Mouse (Mus musculus) kidney, adult 9 months (tissue): ENCODE measurements around the gene Cdk12.
"Not testable (repeated sequence)": the region's sequence is repeated elsewhere in the genome, so short reads cannot be mapped to it uniquely, and the experiment has no call there.

ENCODE experiments used
- DNase-seq: peaks from one replicate; pipeline ENCODE4 v3.0.0; 2022

The Cdk12 gene

GRCm38 (mm10) chr11:98202641-98203350, at the start of gene Cdk12:
Gene Cdk12, plus strand, starts transcription at chr11:98203059.
- DNase-seq: peak; percentile 98

GRCm38 (mm10) chr11:98155094-98155493, 47.8 kb upstream of the Cdk12 start:
- DNase-seq: no peak

GRCm38 (mm10) chr11:98168400-98168799, 34.5 kb upstream of the Cdk12 start:
- DNase-seq: peak; percentile 75

GRCm38 (mm10) chr11:98182149-98182548, 20.7 kb upstream of the Cdk12 start:
- DNase-seq: not testable (repeated sequence)

GRCm38 (mm10) chr11:98187640-98188395, 15.0 kb upstream of the Cdk12 start:
- DNase-seq: no peak

- no peak for DNase-seq
Measured at GRCm38 (mm10) chr11:98190820-98191219, 12.0 kb upstream of the Cdk12 start.

- DNase-seq: peak; percentile 97
Measured at GRCm38 (mm10) chr11:98192901-98193805, 9.7 kb upstream of the Cdk12 start, which contains the start of gene Med1. Gene Med1, minus strand, starts transcription at chr11:98193293.

- peak; percentile 50 for DNase-seq
Measured at GRCm38 (mm10) chr11:98201791-98202640, 843 bp upstream of the Cdk12 start.

GRCm38 (mm10) chr11:98203351-98203911, 572 bp downstream of the Cdk12 start:
- DNase-seq: peak; percentile 55

- DNase-seq: peak; percentile 39
Measured at GRCm38 (mm10) chr11:98203931-98204421, 1.1 kb downstream of the Cdk12 start.

- DNase-seq: no peak
Measured at GRCm38 (mm10) chr11:98205463-98205862, 2.6 kb downstream of the Cdk12 start.

- DNase-seq: peak; percentile 67
Measured at GRCm38 (mm10) chr11:98206281-98206680, 3.4 kb downstream of the Cdk12 start.

- DNase-seq: not testable (repeated sequence)
Measured at GRCm38 (mm10) chr11:98209661-98210060, 6.8 kb downstream of the Cdk12 start.

- no peak for DNase-seq
Measured at GRCm38 (mm10) chr11:98213311-98213710, 10.5 kb downstream of the Cdk12 start.

GRCm38 (mm10) chr11:98226349-98226748, 23.5 kb downstream of the Cdk12 start:
- no peak for DNase-seq

GRCm38 (mm10) chr11:98238416-98238815, 35.6 kb downstream of the Cdk12 start:
- no peak for DNase-seq

- DNase-seq: no peak
Measured at GRCm38 (mm10) chr11:98238995-98239394, 36.1 kb downstream of the Cdk12 start.

- not testable (repeated sequence) for DNase-seq
Measured at GRCm38 (mm10) chr11:98242910-98243309, 40.1 kb downstream of the Cdk12 start.

- DNase-seq: no peak
Measured at GRCm38 (mm10) chr11:98244415-98244814, 41.6 kb downstream of the Cdk12 start.

GRCm38 (mm10) chr11:98247325-98247724, 44.5 kb downstream of the Cdk12 start:
- DNase-seq: no peak

GRCm38 (mm10) chr11:98253807-98254206, 50.9 kb downstream of the Cdk12 start:
- DNase-seq: no peak
